Mouse (Mus musculus): ENCODE results near the gene Zfp984. TPM values are rescaled to one million over a fixed set of nuclear protein-coding genes. Genes with fewer than 3 reads are reported as not detected.
"Not testable (repeated sequence)": the region's sequence is repeated elsewhere in the genome, so short reads cannot be mapped to it uniquely, and the experiment has no call there.

The Zfp984 gene
- polyA plus RNA-seq, 1 experiment from 2014 or later = 15.1 TPM

DNA sequence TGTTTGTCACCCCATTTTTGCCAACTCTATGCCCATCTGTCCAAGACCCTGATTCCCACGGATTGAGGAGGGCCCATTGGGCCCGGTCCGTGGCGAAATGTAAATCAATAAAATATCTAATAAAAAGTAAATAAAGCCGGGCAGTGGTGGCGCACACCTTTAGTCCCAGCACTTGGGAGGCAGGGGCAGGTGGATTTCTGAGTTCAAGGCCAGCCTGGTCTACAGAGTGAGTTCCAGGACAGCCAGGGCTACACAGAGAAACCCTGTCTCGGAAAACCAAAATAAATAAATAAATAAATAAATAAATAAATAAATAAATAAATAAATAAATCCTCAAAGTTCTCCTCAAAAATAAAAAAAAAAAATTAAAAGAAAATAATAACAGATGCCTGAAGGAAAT, 10.1 kb upstream of the Zfp984 start:
- 0 out of 2 replicates have a peak, but pooled peaks have one; percentile 10 for ATAC-seq (replicated peaks; ENCODE audit: low FRiP score)
- H3K9ac ChIP-seq (ENCODE audit: low read depth, low read length); H3K4me2 ChIP-seq; H3K27me3 ChIP-seq (replicated peaks; ENCODE audit: control insufficient read depth, insufficient read depth, low read length); H3K27ac ChIP-seq (ENCODE audit: low read depth, low read length); H3K4me1 ChIP-seq (replicated peaks; ENCODE audit: control insufficient read depth, insufficient read depth, low read length); H3K4me3 ChIP-seq (ENCODE audit: low read depth, low read length); H3K36me3 ChIP-seq (ENCODE audit: control insufficient read depth, insufficient read depth, low read length); DNase-seq (ENCODE audit: low spot score): not testable (repeated sequence)
- WGBS = 78% methylated on average over 7 of the region's 7 CpGs
- peaks cover 19% of the 10 kb centered on the region; the same call in 1 of the 2 replicates for H3K9me3 ChIP-seq (ENCODE audit: control insufficient read depth, low read length)

DNA sequence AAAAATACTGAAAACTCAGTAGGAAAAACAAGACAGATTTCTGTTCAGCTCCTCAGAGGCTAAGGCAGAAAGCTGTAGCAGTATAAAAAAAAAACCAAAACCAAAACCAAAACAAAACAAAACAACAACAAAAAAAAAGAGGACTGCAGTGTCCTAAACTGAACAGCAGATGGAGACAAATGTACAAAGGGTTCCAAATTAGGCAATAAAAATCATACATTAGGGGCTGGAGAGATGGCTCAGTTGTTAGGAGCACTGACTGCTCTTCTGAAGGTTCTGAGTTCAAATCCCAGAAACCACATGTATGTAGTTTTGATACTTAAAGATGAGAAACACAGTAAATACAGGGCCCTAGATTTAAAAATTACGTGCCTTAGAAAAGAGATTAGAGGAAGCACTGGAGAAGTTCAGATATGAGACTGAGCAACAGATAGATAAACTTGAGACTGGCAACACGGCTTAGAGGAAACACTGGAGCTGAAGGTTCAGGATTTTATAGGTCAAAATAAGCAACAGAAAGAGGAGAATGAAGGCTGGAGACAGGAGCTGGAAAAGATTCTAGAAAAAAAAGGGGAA, 5.1 kb upstream of the Zfp984 start:
- H3K4me1 ChIP-seq (replicated peaks; ENCODE audit: control insufficient read depth, insufficient read depth, low read length) = no peaks in the 10 kb centered on the region
- no peaks in the 10 kb centered on the region for H3K27me3 ChIP-seq (replicated peaks; ENCODE audit: control insufficient read depth, insufficient read depth, low read length)
- ATAC-seq (replicated peaks; ENCODE audit: low FRiP score) (peak; percentile 27), DNase-seq (ENCODE audit: low spot score) (no peak)
- H3K27ac ChIP-seq (ENCODE audit: low read depth, low read length) = no peak overlapping the region
- H3K36me3 ChIP-seq (ENCODE audit: control insufficient read depth, insufficient read depth, low read length) = no peaks in the 10 kb centered on the region
- peak overlapping the region; percentile 15; the same call in 1 of the 2 replicates for H3K4me2 ChIP-seq
- no peak overlapping the region for H3K9ac ChIP-seq (ENCODE audit: low read depth, low read length)
- H3K9me3 ChIP-seq (ENCODE audit: control insufficient read depth, low read length) = no peaks in the 10 kb centered on the region
- WGBS = 46% methylated on average over 2 of the region's 2 CpGs
- H3K4me3 ChIP-seq (ENCODE audit: low read depth, low read length) = no peak overlapping the region

GRCm38 (mm10) chr4:147813249-147813765, 3.7 kb upstream of the Zfp984 start:
- H3K27ac ChIP-seq (ENCODE audit: low read depth, low read length) = no peak overlapping the region

DNA sequence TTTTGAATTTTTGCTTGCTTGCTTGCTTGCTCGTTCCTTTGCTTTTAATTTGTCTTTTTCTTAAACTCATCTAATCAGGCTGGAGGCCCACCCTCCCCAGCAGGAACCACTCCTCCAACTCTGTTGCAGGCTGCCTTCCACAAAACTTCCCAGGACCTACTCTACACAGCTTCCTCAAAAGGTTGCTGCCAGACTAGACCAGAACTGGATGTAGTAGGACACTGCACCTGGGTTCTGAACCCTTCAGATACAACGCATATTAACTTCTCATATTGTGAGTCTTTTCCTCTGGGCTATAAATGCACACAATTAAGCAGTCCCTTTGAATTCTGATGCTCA, 347 bp upstream of the Zfp984 start:
- WGBS = 32% methylated on average over 2 of the region's 2 CpGs
- H3K9ac ChIP-seq (ENCODE audit: low read depth, low read length); H3K4me1 ChIP-seq (replicated peaks; ENCODE audit: control insufficient read depth, insufficient read depth, low read length); H3K27me3 ChIP-seq (replicated peaks; ENCODE audit: control insufficient read depth, insufficient read depth, low read length); H3K27ac ChIP-seq (ENCODE audit: low read depth, low read length); H3K36me3 ChIP-seq (ENCODE audit: control insufficient read depth, insufficient read depth, low read length); H3K9me3 ChIP-seq (ENCODE audit: control insufficient read depth, low read length); DNase-seq (ENCODE audit: low spot score); ATAC-seq (replicated peaks; ENCODE audit: low FRiP score): not testable (repeated sequence)
- H3K4me2 ChIP-seq = peak overlapping the region; percentile 61
- peak overlapping the region; percentile 69 for H3K4me3 ChIP-seq (ENCODE audit: low read depth, low read length)

More at GRCm38 (mm10) chr4:147813249-147813765, 3.7 kb upstream of the Zfp984 start:
- 46% methylated on average over 5 of the region's 5 CpGs for WGBS
- Histone ChIP-seq H3K4me2 (no peak overlapping the region), H3K27me3 (replicated peaks; ENCODE audit: control insufficient read depth, insufficient read depth, low read length) (no peaks in the 10 kb centered on the region), H3K4me3 (ENCODE audit: low read depth, low read length) (no peak overlapping the region), H3K9ac (ENCODE audit: low read depth, low read length) (no peak overlapping the region), H3K4me1 (replicated peaks; ENCODE audit: control insufficient read depth, insufficient read depth, low read length) (no peaks in the 10 kb centered on the region), H3K9me3 (ENCODE audit: control insufficient read depth, low read length) (no peaks in the 10 kb centered on the region), H3K36me3 (ENCODE audit: control insufficient read depth, insufficient read depth, low read length) (no peaks in the 10 kb centered on the region)
- ATAC-seq (replicated peaks; ENCODE audit: low FRiP score) (0 out of 2 replicates have a peak, but pooled peaks have one; percentile 3), DNase-seq (ENCODE audit: low spot score) (no peak)

DNA sequence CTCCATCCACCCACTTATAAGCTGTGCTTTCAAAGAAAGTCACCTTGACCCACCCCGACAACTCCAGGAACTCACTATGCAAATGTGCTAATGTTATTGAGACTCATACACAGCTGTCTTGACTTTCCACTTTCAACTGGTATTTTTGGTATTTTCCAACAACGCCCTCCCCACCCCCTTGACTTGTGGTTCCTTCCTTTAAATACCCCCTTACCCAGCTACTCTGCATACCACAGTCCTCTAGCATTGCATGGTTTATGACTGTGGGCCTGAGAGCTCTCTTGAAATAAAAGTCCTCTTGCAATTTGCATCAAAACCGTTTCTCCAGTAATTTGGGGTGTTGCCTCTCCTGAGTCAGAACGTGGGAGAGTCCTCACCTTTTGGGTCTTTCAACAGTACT, 1.1 kb downstream of the Zfp984 start:
- ATAC-seq (replicated peaks; ENCODE audit: low FRiP score) = 0 out of 2 replicates have a peak, but pooled peaks have one; percentile 30
- H3K9ac ChIP-seq (ENCODE audit: low read depth, low read length) = peak overlapping the region; percentile 80
- peak overlapping the region; percentile 69 for H3K4me3 ChIP-seq (ENCODE audit: low read depth, low read length)
- not testable (repeated sequence) for H3K36me3 ChIP-seq (ENCODE audit: control insufficient read depth, insufficient read depth, low read length); H3K27me3 ChIP-seq (replicated peaks; ENCODE audit: control insufficient read depth, insufficient read depth, low read length); H3K27ac ChIP-seq (ENCODE audit: low read depth, low read length); H3K9me3 ChIP-seq (ENCODE audit: control insufficient read depth, low read length); DNase-seq (ENCODE audit: low spot score); H3K4me1 ChIP-seq (replicated peaks; ENCODE audit: control insufficient read depth, insufficient read depth, low read length)
- 56% methylated on average over 4 of the region's 4 CpGs for WGBS
- H3K4me2 ChIP-seq = peak overlapping the region; percentile 61

DNA sequence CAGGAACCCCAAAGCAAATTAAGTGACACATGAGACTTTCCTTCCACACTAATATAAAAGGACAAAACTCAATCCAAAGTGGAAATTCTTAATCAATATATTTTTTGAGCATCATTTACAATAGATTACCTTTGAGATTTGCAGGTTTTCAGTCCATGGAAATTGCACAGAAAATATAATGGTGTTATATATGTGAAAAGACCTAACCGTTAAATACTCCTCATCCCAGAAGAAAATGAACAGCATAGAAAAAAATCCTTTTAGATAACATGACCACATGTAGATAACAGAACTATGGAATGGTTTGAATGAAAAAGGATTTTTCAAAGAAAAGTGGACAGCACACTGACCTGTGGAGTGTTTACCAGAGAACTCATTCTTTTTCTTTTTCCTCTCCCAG, 14.3 kb downstream of the Zfp984 start:
- not testable (repeated sequence) for H3K4me1 ChIP-seq (replicated peaks; ENCODE audit: control insufficient read depth, insufficient read depth, low read length); DNase-seq (ENCODE audit: low spot score); H3K9ac ChIP-seq (ENCODE audit: low read depth, low read length); H3K27me3 ChIP-seq (replicated peaks; ENCODE audit: control insufficient read depth, insufficient read depth, low read length); H3K36me3 ChIP-seq (ENCODE audit: control insufficient read depth, insufficient read depth, low read length); H3K4me3 ChIP-seq (ENCODE audit: low read depth, low read length); H3K27ac ChIP-seq (ENCODE audit: low read depth, low read length); H3K9me3 ChIP-seq (ENCODE audit: control insufficient read depth, low read length); H3K4me2 ChIP-seq
- 0 out of 2 replicates have a peak, but pooled peaks have one; percentile 33 for ATAC-seq (replicated peaks; ENCODE audit: low FRiP score)
- 92% methylated on average over 1 of the region's 1 CpGs for whole genome bisulfite sequencing

- ATAC-seq (replicated peaks; ENCODE audit: low FRiP score) = peak; percentile 51; the same call in 1 of the 2 replicates
- 96% methylated on average over 1 of the region's 3 CpGs for WGBS
- not testable (repeated sequence) for H3K27me3 ChIP-seq (replicated peaks; ENCODE audit: control insufficient read depth, insufficient read depth, low read length); H3K36me3 ChIP-seq (ENCODE audit: control insufficient read depth, insufficient read depth, low read length); H3K27ac ChIP-seq (ENCODE audit: low read depth, low read length); H3K9ac ChIP-seq (ENCODE audit: low read depth, low read length); H3K9me3 ChIP-seq (ENCODE audit: control insufficient read depth, low read length); H3K4me2 ChIP-seq; DNase-seq (ENCODE audit: low spot score); H3K4me3 ChIP-seq (ENCODE audit: low read depth, low read length); H3K4me1 ChIP-seq (replicated peaks; ENCODE audit: control insufficient read depth, insufficient read depth, low read length)
Measured at GRCm38 (mm10) chr4:147794026-147794665, 15.4 kb downstream of the Zfp984 start.

- H3K36me3 ChIP-seq (ENCODE audit: control insufficient read depth, insufficient read depth, low read length); H3K27me3 ChIP-seq (replicated peaks; ENCODE audit: control insufficient read depth, insufficient read depth, low read length); H3K9ac ChIP-seq (ENCODE audit: low read depth, low read length); DNase-seq (ENCODE audit: low spot score); H3K4me3 ChIP-seq (ENCODE audit: low read depth, low read length); H3K27ac ChIP-seq (ENCODE audit: low read depth, low read length); H3K9me3 ChIP-seq (ENCODE audit: control insufficient read depth, low read length); H3K4me2 ChIP-seq; H3K4me1 ChIP-seq (replicated peaks; ENCODE audit: control insufficient read depth, insufficient read depth, low read length): not testable (repeated sequence)
- 64% methylated on average over 2 of the region's 2 CpGs for WGBS
- peak; percentile 39; the same call in 1 of the 2 replicates for ATAC-seq (replicated peaks; ENCODE audit: low FRiP score)
Measured at GRCm38 (mm10) chr4:147793390-147793916, 16.1 kb downstream of the Zfp984 start.
